In genomic region chr12:32910560-32911194, GRCm38 (mm10) we compare ENCODE assay signal across 7 mouse cellular contexts. TPM values are rescaled to one million over a fixed set of nuclear protein-coding genes. Genes with fewer than 3 reads are reported as not detected.
DNase-seq lines count a peak whose midpoint lies in the region; ATAC-seq and TF ChIP-seq lines count a peak whose summit lies in the region.

No protein-coding gene starts in this region.

- in situ Hi-C loops in ES-E14 (cut with MboI; ENCODE audit: low sequenced_read_pairs in 2 of 2, unreplicated experiment in 2 of 2), result loop anchor here (10.0 kb wide), 1 partner anchor 104 kb away; no protein-coding TSS in a partner anchor

- 39% methylated on average over 15 of the region's 15 CpGs for WGBS in heart, embryonic 12.5 days
- 26% methylated on average over 15 of the region's 15 CpGs for WGBS in stomach, postnatal 0 days

- no peaks in the 10 kb centered on the region; a peak in 1 of 4 replicates for H3K4me1 ChIP-seq in ES-E14 (ENCODE audit: control insufficient read depth in 2 of 2, insufficient read depth in 2 of 2, low read length in 2 of 2, poor library complexity in 1 of 2)
- peaks cover 12% of the 10 kb centered on the region for H3K4me1 ChIP-seq in heart, embryonic 12.5 days (replicated peaks)
- H3K4me1 ChIP-seq in stomach, postnatal 0 days (replicated peaks; ENCODE audit: control insufficient read depth, insufficient read depth), result no peaks in the 10 kb centered on the region

- H3K4me2 ChIP-seq in heart, embryonic 12.5 days, result peak overlapping the region; percentile 50
- peak overlapping the region; percentile 36 for H3K4me2 ChIP-seq in stomach, postnatal 0 days (replicated peaks; ENCODE audit: low read depth)

- TF ChIP-seq EP300 in stomach, postnatal 0 days (optimal IDR thresholded peaks at IDR 0.05), result no peak

- peak; percentile 77 for DNase-seq in ES-E14 (ENCODE audit: low read depth, low spot score)
- DNase-seq in cerebellum, adult 9-10 months, result peak; percentile 63
- DNase-seq in kidney, postnatal 14 days, result peak; percentile 39
- peak; percentile 79 for DNase-seq in stomach, postnatal 0 days (ENCODE audit: low spot score)

- H3K79me2 ChIP-seq in C2C12 (ENCODE audit: control insufficient read depth, insufficient read depth), result no peaks in the 10 kb centered on the region

- no peak for ATAC-seq in heart, embryonic 12.5 days (ENCODE audit: insufficient number of reproducible peaks, low FRiP score)
- ATAC-seq in megakaryocyte-erythroid progenitor cell, adult 5-6 weeks (replicated peaks; ENCODE audit: low FRiP score, low TSS enrichment, poor library complexity, severe bottlenecking), result 0 out of 2 replicates have a peak, but pooled peaks have one; percentile 78
- peak; percentile 82; the same call in 1 of the 2 replicates for ATAC-seq in stomach, postnatal 0 days (ENCODE audit: low FRiP score, low TSS enrichment)

- H3K9ac ChIP-seq in ES-E14 (ENCODE audit: insufficient read depth, low read depth, low read length, poor library complexity, severe bottlenecking), result no peak overlapping the region
- H3K9ac ChIP-seq in heart, embryonic 12.5 days, result peak overlapping the region; percentile 40; the same call in 1 of the 2 replicates
- no peak overlapping the region for H3K9ac ChIP-seq in stomach, postnatal 0 days (ENCODE audit: low read length)

- H3K36me3 ChIP-seq in C2C12 (ENCODE audit: control insufficient read depth, insufficient read depth) (no peaks in the 10 kb centered on the region), ES-E14 (ENCODE audit: control insufficient read depth, insufficient read depth, low read length, poor library complexity, severe bottlenecking) (no peaks in the 10 kb centered on the region)
- H3K36me3 ChIP-seq in heart, embryonic 12.5 days, result no peaks in the 10 kb centered on the region
- H3K36me3 ChIP-seq in stomach, postnatal 0 days (ENCODE audit: control insufficient read depth, insufficient read depth, low read length), result no peaks in the 10 kb centered on the region

- no peak overlapping the region for H3K27ac ChIP-seq in ES-E14 (ENCODE audit: insufficient read depth, low read depth, low read length, poor library complexity, severe bottlenecking)
- H3K27ac ChIP-seq in heart, embryonic 12.5 days (ENCODE audit: poor library complexity, severe bottlenecking), result no peak overlapping the region
- H3K27ac ChIP-seq in stomach, postnatal 0 days (replicated peaks), result no peak overlapping the region

- H3K79me3 ChIP-seq in C2C12 (ENCODE audit: low read depth), result no peaks in the 10 kb centered on the region

- no peak for TF ChIP-seq CTCF in C2C12 (IDR thresholded peaks at IDR 0.05; ENCODE audit: control insufficient read depth, insufficient read depth, insufficient read length)
- TF ChIP-seq CTCF in stomach, postnatal 0 days (IDR thresholded peaks at IDR 0.05; ENCODE audit: low read depth), result peak; percentile 83

- H3K9me3 ChIP-seq in ES-E14 (ENCODE audit: control insufficient read depth, insufficient read depth, low read depth, low read length), result no peaks in the 10 kb centered on the region
- no peaks in the 10 kb centered on the region for H3K9me3 ChIP-seq in heart, embryonic 12.5 days (replicated peaks)
- H3K9me3 ChIP-seq in stomach, postnatal 0 days (ENCODE audit: control insufficient read depth, low read length), result no peaks in the 10 kb centered on the region

- peak overlapping the region; percentile 38 for H3ac ChIP-seq in C2C12 (ENCODE audit: control insufficient read depth, insufficient read length, low read depth)

- H3K4me3 ChIP-seq in C2C12 (ENCODE audit: insufficient read depth, poor library complexity, severe bottlenecking) (no peak overlapping the region), ES-E14 (ENCODE audit: insufficient read depth in 1 of 2, low read depth in 1 of 2, low read length in 2 of 2, poor library complexity in 1 of 2, severe bottlenecking in 1 of 2) (no peak overlapping the region)
- H3K4me3 ChIP-seq in heart, embryonic 12.5 days, result no peak overlapping the region
- H3K4me3 ChIP-seq in stomach, postnatal 0 days (ENCODE audit: low read depth, low read length), result peak overlapping the region; percentile 16; the same call in 1 of the 2 replicates

- peaks cover 16% of the 10 kb centered on the region for H3K27me3 ChIP-seq in C2C12 (ENCODE audit: control insufficient read depth, insufficient read depth, insufficient read length)
- H3K27me3 ChIP-seq in heart, embryonic 12.5 days (replicated peaks), result peaks cover 6% of the 10 kb centered on the region; the same call in 1 of the 2 replicates
- H3K27me3 ChIP-seq in stomach, postnatal 0 days (ENCODE audit: control insufficient read depth, insufficient read depth, low read length), result no peaks in the 10 kb centered on the region

TF ChIP-seq in C2C12, 6 proteins besides CTCF, POLR2A, EP300 and RAD21:
- TF ChIP-seq CEBPB (IDR thresholded peaks at IDR 0.05; ENCODE audit: low read depth) (no peak), USF1 (IDR thresholded peaks at IDR 0.05; ENCODE audit: low read depth) (no peak)
TF ChIP-seq in C2C12: peak in this region for 0.

TF ChIP-seq in ES-E14, 5 proteins besides CTCF, POLR2A, EP300 and RAD21:
- TF ChIP-seq ZC3H11A (IDR thresholded peaks at IDR 0.05; ENCODE audit: borderline replicate concordance, low read depth, low read length) (peak; percentile 45), CHD2 (IDR thresholded peaks at IDR 0.05; ENCODE audit: low read depth, low read length) (no peak)

RNA-seq across cellular contexts. Expression of gene Sypl, which starts 43.0 kb away (rescaled TPM):
- polyA plus RNA-seq in C2C12 (2012; fragmentation: generic; extraction: Trizol), result 37.0 TPM
- 26.5 and 29.2 TPM in 2 replicates for total RNA-seq in ES-E14 (2012; rRNA removed)
- polyA plus RNA-seq in heart, embryonic 12.5 days (2016; fragmentation: Nextera tagmentation; extraction: Ambion mirVana), result 95.8 and 98.8 TPM in 2 replicates
- 34.3 and 36.1 TPM in 2 replicates for total RNA-seq in megakaryocyte-erythroid progenitor cell, adult 5-6 weeks (2014; fragmentation: Nextera tagmentation)
- total RNA-seq in megakaryocyte-erythroid progenitor cell, adult 5-6 weeks (2017), result 33.3 and 53.2 TPM in 2 replicates
- polyA plus RNA-seq in stomach, postnatal 0 days (2015; fragmentation: Nextera tagmentation; extraction: Ambion mirVana), result 172 and 177 TPM in 2 replicates
